Mouse (Mus musculus) myocyte (in vitro differentiated cells): ENCODE measurements around the gene Gm20388.

ENCODE experiments used
- E2F4 ChIP-seq: IDR thresholded peaks from one replicate; pipeline ENCODE4 v1.6.1; 2011; ENCODE audit warnings: mild to moderate bottlenecking, control low read depth, moderate library complexity; ENCODE audit not compliant: insufficient read depth
- MAX ChIP-seq: IDR thresholded peaks from one replicate; pipeline ENCODE4 v1.6.1; 2011; ENCODE audit warnings: low read depth, mild to moderate bottlenecking, control low read depth
- MYOD1 ChIP-seq, 3 experiments: IDR thresholded peaks; one replicate each; pipeline ENCODE4 v1.6.1; 2011; ENCODE audit warnings: control low read depth in 2 of 3, low read depth in 2 of 3, mild to moderate bottlenecking in 2 of 3, moderate library complexity in 1 of 3; ENCODE audit not compliant: insufficient read length in 2 of 3, control insufficient read depth in 1 of 3
- MYOG ChIP-seq, 3 experiments: IDR thresholded peaks; one replicate each; pipeline ENCODE4 v1.6.1; 2011; ENCODE audit warnings: control low read depth in 2 of 3, low read depth in 2 of 3, mild to moderate bottlenecking in 2 of 3; ENCODE audit not compliant: insufficient read length in 2 of 3, control insufficient read depth in 1 of 3, insufficient read depth in 1 of 3
- POLR2A ChIP-seq: IDR thresholded peaks from one replicate; pipeline ENCODE4 v1.6.1; 2011; ENCODE audit warnings: low read depth, mild to moderate bottlenecking, control low read depth, moderate library complexity; ENCODE audit not compliant: insufficient read length
- POLR2AphosphoS2 ChIP-seq: IDR thresholded peaks from one replicate; pipeline ENCODE4 v1.6.1; 2011; ENCODE audit warnings: low read depth, control low read depth; ENCODE audit not compliant: insufficient read length
- TCF12 ChIP-seq: IDR thresholded peaks from one replicate; pipeline ENCODE4 v1.6.1; 2011; ENCODE audit warnings: mild to moderate bottlenecking, control low read depth; ENCODE audit not compliant: poor library complexity, insufficient read depth, severe bottlenecking
- USF1 ChIP-seq: IDR thresholded peaks from one replicate; pipeline ENCODE4 v1.6.1; 2011; ENCODE audit warnings: low read depth, mild to moderate bottlenecking, control low read depth, moderate library complexity

DNA sequence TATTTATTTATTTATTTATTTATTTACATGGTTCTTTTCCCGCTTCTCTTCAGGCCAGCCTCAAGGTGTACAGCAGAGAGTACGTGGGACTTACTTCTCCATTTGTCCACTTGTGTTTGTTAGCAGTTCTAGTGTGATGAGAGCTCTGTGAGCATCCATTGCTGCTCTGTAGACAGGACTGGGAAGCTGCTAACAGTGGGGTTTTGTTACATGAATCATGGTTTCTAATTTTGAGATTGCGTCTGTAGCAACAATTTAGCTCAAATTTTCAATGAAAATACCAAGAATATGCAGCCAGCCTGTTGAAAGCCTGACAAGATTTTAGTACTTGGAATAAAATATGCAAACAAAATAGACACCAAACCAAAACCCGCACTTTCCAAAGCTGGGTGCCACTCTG, 14.8 kb downstream of the Gm20388 start:
- TF ChIP-seq TCF12 (no peak), POLR2A (no peak), E2F4 (no peak), MYOG (IDR thresholded peaks at IDR 0.05; ENCODE audit: control insufficient read depth in 1 of 3, insufficient read depth in 1 of 3, insufficient read length in 2 of 3, low read depth in 2 of 3) (no peak), MAX (no peak), USF1 (no peak), POLR2AphosphoS2 (no peak), MYOD1 (IDR thresholded peaks at IDR 0.05; ENCODE audit: control insufficient read depth in 1 of 3, insufficient read length in 2 of 3, low read depth in 2 of 3) (no peak)
